Mouse (Mus musculus): Measurements from ENCODE around the gene Olfr325. TPM values are rescaled to one million over a fixed set of nuclear protein-coding genes. Genes with fewer than 3 reads are reported as not detected.

The Olfr325 gene
- polyA plus RNA-seq, 1 experiment, result not detected

DNA sequence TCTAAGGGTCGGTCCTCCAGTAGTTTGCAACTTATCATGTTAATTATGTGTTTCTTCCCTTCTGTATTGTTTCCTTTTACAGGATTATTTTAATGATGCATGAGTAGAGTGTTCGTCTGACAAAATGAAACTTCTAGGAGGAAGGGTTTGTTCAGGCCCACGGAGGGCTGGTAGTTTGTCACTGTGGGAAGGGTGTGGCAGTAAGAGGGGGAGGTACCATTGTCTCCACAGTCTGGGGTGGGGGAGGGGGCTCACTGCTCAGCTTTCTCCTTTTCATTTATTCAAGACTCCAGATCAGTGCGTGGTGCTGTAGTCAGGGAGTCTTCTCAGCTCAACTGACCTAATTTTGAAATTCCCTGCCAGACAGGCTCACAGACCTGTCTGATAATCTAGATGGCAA, 48.6 kb downstream of the Olfr325 start:
- no peak overlapping the region for H3K27ac ChIP-seq (ENCODE audit: insufficient read depth, low read depth, low read length)
- DNase-seq, result no peak
- H3K27me3 ChIP-seq (replicated peaks; ENCODE audit: control insufficient read depth, insufficient read depth, low read length), result no peaks in the 10 kb centered on the region
- whole genome bisulfite sequencing, result 43% methylated on average over 4 of the region's 4 CpGs
- H3K4me1 ChIP-seq (ENCODE audit: control insufficient read depth, insufficient read depth, low read length), result no peaks in the 10 kb centered on the region
- TF ChIP-seq CTCF (conservative IDR thresholded peaks at IDR 0.05; ENCODE audit: insufficient read depth, insufficient read length, low read depth, low read length), result no peak
- no peak for TF ChIP-seq POLR2A (IDR thresholded peaks at IDR 0.05; ENCODE audit: low read depth, low read length)
- no peak overlapping the region for H3K4me3 ChIP-seq (ENCODE audit: insufficient read depth, low read depth, low read length)
- H3K36me3 ChIP-seq (ENCODE audit: control insufficient read depth, insufficient read depth, low read length), result no peaks in the 10 kb centered on the region

DNA sequence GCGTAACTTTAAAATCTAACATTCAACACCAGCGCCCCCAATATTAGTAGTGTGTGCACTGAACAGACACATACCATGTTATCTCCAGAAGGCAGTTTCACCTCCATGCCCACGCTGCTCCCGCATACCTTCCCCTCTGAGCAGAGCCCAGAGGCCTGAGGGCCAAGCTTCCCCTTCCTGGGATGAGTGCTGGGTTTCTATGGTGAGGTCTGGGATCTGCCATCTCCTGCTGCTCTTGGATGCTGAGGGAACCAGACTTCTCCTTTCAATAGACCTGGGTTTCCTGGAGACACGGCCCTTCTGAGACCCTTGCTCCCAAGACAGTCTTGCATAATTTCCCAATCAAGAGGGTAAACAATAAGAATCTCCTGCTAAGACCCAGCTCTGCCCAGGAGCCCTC, 52.9 kb downstream of the Olfr325 start, which contains the start of gene Olfr323:
Gene Olfr323 (minus strand): TSS at position 101 of the 400 bp plus-strand sequence.
- Histone ChIP-seq H3K4me3 (ENCODE audit: insufficient read depth, low read depth, low read length) (no peak within 1 kb of the TSS), H3K36me3 (ENCODE audit: control insufficient read depth, insufficient read depth, low read length) (no peaks in the 10 kb centered on the region), H3K27me3 (replicated peaks; ENCODE audit: control insufficient read depth, insufficient read depth, low read length) (no peaks in the 10 kb centered on the region), H3K4me1 (ENCODE audit: control insufficient read depth, insufficient read depth, low read length) (no peaks in the 10 kb centered on the region), H3K27ac (ENCODE audit: insufficient read depth, low read depth, low read length) (no peak within 1 kb of the TSS)
- DNase-seq, result no peak
- no peak for TF ChIP-seq CTCF (conservative IDR thresholded peaks at IDR 0.05; ENCODE audit: insufficient read depth, insufficient read length, low read depth, low read length)
- no peak for TF ChIP-seq POLR2A (IDR thresholded peaks at IDR 0.05; ENCODE audit: low read depth, low read length)
- 79% methylated on average over 5 of the region's 5 CpGs for WGBS

Other genes starting within 250 kb of the Olfr325 start
- 30.8 and 38.3 TPM in 2 replicates for gene Zfp672, start 247.4 kb upstream of the Olfr325 start, polyA plus RNA-seq (2012; rRNA removed)
- 29.7 and 32.8 TPM in 2 replicates for gene Sh3bp5l, start 247.0 kb upstream of the Olfr325 start, polyA plus RNA-seq (2012; rRNA removed)
- 0.22 and 0.31 TPM in 2 replicates for gene Lypd8, start 198.7 kb upstream of the Olfr325 start, polyA plus RNA-seq (2012; rRNA removed)
- gene 1810065E05Rik, start 156.6 kb upstream of the Olfr325 start, polyA plus RNA-seq (2012; rRNA removed), result not detected in 2 replicates
- not detected in 2 replicates for gene Gm12253, start 145.2 kb upstream of the Olfr325 start, polyA plus RNA-seq (2012; rRNA removed)
- gene Lypd9, start 124.8 kb upstream of the Olfr325 start, polyA plus RNA-seq (2012; rRNA removed), result not detected in 2 replicates
- not detected in 2 replicates for gene Olfr30, start 115.5 kb upstream of the Olfr325 start, polyA plus RNA-seq (2012; rRNA removed)
- not detected in 2 replicates for gene Olfr332, start 85.2 kb upstream of the Olfr325 start, polyA plus RNA-seq (2012; rRNA removed)
- not detected in 2 replicates for gene Olfr331, start 75.2 kb upstream of the Olfr325 start, polyA plus RNA-seq (2012; rRNA removed)
- not detected in 2 replicates for gene Olfr330, start 42.9 kb upstream of the Olfr325 start, polyA plus RNA-seq (2012; rRNA removed)
- gene Olfr329-ps, start 31.3 kb upstream of the Olfr325 start, polyA plus RNA-seq (2012; rRNA removed), result not detected in 2 replicates
- not detected in 2 replicates for gene Olfr328, start 22.1 kb upstream of the Olfr325 start, polyA plus RNA-seq (2012; rRNA removed)
- gene Olfr224, start 7.2 kb upstream of the Olfr325 start, polyA plus RNA-seq (2012; rRNA removed), result not detected in 2 replicates
- gene Olfr324, start 17.4 kb downstream of the Olfr325 start, polyA plus RNA-seq (2012; rRNA removed), result not detected in 2 replicates
- gene 2210407C18Rik, start 38.3 kb downstream of the Olfr325 start, polyA plus RNA-seq (2012; rRNA removed), result not detected in 2 replicates
- not detected in 2 replicates for gene Olfr323, start 52.8 kb downstream of the Olfr325 start, polyA plus RNA-seq (2012; rRNA removed)
- gene Trim58, start 62.7 kb downstream of the Olfr325 start, polyA plus RNA-seq (2012; rRNA removed), result not detected in 2 replicates
- gene Olfr322, start 81.1 kb downstream of the Olfr325 start, polyA plus RNA-seq (2012; rRNA removed), result not detected in 2 replicates
- gene Olfr320, start 103.4 kb downstream of the Olfr325 start, polyA plus RNA-seq (2012; rRNA removed), result not detected in 2 replicates
- not detected in 2 replicates for gene Olfr319, start 121.4 kb downstream of the Olfr325 start, polyA plus RNA-seq (2012; rRNA removed)
- not detected in 2 replicates for gene Olfr318, start 146.3 kb downstream of the Olfr325 start, polyA plus RNA-seq (2012; rRNA removed)
- not detected in 2 replicates for gene Olfr317, start 161.5 kb downstream of the Olfr325 start, polyA plus RNA-seq (2012; rRNA removed)
- gene Olfr316, start 175.0 kb downstream of the Olfr325 start, polyA plus RNA-seq (2012; rRNA removed), result not detected in 2 replicates
- gene Olfr315, start 195.5 kb downstream of the Olfr325 start, polyA plus RNA-seq (2012; rRNA removed), result not detected in 2 replicates
- not detected in 2 replicates for gene Olfr314, start 205.2 kb downstream of the Olfr325 start, polyA plus RNA-seq (2012; rRNA removed)
- not detected in 2 replicates for gene Fam183b, start 224.2 kb downstream of the Olfr325 start, polyA plus RNA-seq (2012; rRNA removed)
- gene Olfr313, start 237.3 kb downstream of the Olfr325 start, polyA plus RNA-seq (2012; rRNA removed), result not detected in 2 replicates